Mouse (Mus musculus) CD8-positive naive resting alpha-beta T cell, adult 2 months (primary cell): ENCODE measurements around the gene Ciita.

Source experiments
- DNase-seq, 2 experiments: peaks; one replicate each; pipeline ENCODE4 v3.0.0; 2022; ENCODE audit warnings: low read depth in 2 of 2, low spot score in 2 of 2

The Ciita gene

DNA sequence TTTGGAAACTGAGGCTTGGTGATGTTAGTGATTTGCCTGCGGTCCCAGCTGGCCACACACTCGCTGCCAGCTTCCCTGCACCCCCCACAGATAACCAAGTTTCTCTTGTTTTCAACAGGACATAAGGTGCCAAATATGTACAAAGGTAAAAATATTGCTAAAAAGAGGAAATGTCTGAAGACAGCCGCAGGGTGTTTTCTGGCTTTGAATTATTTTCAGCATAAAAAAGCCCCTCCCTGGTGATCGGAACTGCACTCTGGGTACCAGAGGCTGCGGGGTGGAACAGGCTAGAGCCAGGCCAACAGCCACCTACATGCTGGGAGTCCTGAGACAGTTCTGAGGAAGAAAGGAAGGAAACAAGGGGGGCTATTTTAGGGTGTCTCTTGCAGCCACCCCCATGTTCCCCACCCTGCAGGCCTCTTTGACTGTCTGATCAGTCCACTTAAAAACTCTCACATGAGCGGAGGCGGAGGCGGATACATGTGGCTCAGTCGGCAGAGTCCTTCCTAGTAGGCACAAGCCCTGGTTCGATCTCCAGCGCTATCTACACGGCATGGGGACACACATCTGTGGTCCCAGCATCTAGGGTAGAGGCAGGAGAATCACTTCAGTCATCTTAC, 36.2 kb downstream of the Ciita start:
- DNase-seq = no peak

GRCm38 (mm10) chr16:10518030-10518429, 38.2 kb downstream of the Ciita start:
- DNase-seq = no peak

DNA sequence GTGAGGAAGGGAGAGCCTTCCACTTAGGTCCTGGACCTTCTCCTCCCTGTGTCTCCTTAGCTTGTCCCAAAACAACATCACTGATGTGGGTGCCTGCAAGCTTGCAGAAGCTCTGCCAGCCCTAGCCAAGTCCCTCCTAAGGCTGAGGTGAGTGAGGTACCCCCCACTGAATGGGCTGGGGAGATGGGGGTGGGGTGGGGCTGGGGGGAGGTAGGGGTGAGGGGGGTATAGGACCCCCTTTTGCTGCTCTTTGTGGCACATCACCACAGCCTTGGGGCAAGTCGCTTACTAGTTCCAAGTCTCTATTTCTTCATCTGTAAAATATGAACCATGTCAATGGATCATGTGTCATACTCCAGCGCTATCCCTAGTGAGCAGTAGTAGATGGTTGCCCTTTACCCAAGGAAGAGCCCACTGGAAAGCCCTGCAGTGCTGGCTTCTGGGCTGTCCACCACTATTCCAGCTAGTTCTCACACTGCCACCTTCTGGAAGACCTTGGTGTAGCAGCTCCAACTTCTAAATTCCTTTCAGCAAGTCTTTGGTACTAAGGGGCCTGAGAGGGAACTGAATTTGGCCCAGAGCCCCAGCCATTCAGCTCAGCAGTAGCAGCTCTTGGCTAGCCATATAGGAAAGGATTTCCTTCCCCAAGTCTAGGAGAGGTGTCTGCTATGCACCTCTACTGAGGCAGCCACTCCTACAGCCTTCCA, 41.2 kb downstream of the Ciita start:
- peak; percentile 42 to 52 for DNase-seq

DNA sequence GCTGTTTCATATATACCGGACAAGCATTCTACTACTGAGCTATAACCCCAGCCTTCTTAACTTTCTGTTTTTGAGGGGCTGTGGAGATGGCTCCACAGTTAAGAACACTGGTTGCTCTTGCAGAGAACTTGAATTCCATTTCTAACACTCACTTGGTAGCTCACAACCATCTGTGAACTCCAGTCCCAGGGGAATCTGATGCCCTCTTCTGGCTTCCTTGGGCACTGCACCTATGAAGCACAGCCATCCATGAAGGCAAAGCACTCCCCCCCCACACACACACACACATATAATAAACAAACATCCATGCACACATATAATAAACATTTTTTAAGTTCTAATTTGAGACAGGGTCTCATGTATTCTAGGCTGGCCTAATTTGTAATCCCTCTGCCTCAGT, 43.0 kb downstream of the Ciita start:
- DNase-seq = peak; percentile 47 to 65

- DNase-seq = no peak
Measured at GRCm38 (mm10) chr16:10523650-10524049, 43.8 kb downstream of the Ciita start.

DNA sequence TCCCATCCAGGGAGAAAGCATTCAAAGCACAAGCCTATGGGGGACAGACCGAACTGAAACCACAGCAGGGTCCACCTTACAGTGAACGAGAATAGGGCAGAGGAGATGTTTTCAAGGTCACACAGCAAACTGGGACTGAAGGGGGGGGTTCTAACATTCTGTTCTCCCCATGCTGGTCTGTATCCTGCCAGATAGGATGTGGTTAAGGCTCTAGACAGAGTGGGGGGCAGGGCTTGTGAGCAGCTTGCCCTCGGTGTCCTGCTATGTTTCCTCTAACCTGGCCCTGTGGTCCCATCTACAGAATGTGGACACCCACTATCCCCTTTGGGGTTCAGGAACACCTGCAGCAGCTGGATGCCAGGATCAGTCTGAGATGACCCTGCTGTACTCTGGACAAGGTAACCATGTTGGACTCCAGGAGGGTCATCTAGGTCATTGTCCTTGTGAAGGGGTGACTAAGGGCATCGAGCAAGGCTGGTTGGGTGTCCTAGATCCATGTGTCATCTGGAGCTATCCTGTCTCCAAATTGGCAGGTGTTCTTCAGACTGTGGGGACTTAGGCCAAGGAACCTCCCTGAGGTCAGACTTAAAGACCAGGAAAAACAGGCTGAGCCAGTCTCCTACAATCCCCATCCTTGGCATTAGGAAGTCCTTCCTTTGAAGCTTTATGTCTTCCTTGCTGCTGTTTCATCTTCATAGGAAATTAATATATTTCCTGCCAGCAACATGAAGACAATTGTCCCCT, 45.2 kb downstream of the Ciita start:
- DNase-seq = no peak

GRCm38 (mm10) chr16:10525610-10525980, 45.7 kb downstream of the Ciita start:
- no peak for DNase-seq

- DNase-seq = no peak
Measured at GRCm38 (mm10) chr16:10527046-10527644, 47.3 kb downstream of the Ciita start.

- no peak for DNase-seq
Measured at GRCm38 (mm10) chr16:10528382-10528781, 48.5 kb downstream of the Ciita start.

DNA sequence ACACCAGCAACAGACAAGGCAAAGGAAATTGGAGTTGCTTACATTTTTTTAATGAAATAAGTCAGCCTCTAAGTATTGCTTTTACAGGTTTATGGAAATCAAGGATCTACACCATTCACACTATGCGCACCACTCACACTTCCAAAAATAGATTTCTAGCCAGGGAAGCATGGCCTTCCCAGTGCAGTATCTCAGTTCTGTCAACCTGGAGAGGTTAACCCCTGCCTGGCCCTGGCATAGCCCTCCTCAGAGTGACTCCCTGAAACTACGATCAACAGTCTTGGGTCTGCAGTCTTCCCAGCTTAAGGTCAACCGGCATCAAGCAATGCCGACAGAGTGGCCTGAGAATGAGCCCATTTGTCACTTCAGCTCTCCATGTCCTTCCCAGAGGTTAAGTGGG, 50.3 kb downstream of the Ciita start:
- DNase-seq = no peak

GRCm38 (mm10) chr16:10533781-10534180, 53.9 kb downstream of the Ciita start:
- no peak for DNase-seq

- no peak for DNase-seq
Measured at GRCm38 (mm10) chr16:10534567-10534966, 54.7 kb downstream of the Ciita start.

DNA sequence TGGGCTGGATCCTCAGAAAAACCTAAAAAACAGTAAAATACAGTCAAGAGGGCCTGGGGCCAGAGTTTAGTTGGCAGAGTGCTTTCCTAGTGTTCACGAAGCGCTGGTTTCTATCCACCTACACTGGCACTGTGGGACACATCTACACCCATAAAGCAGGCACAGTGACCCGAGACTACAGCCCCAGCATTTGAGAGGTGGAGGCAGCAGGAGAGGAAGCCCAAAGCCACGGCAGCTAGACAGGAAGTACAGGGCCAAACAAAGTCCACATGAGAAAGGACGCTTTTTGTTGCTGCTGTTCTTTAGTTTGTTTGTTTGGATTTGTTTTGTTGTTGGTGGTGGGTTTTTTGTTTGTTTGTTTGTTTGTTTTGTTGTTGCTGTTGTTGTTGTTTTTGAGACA, 56.5 kb downstream of the Ciita start:
- DNase-seq = no peak

DNA sequence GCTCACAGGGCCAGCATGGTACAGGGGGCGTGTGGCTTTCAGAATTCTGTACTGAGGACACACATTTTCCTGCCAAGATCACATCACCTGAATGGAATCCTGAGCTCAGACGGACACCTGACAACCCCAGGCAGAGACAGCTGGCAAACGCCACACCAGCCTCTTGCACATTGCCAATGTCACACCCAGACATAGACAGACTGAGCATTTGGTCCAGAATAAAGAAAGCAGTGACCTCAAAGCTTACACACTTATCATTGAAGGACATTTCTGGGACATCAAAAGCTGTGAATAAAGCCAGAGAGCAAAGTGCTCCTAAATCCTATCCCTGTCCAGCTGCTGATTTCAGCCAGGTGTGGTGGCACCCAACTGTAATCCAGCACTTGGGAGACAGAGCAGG, 57.1 kb downstream of the Ciita start:
- no peak for DNase-seq

DNA sequence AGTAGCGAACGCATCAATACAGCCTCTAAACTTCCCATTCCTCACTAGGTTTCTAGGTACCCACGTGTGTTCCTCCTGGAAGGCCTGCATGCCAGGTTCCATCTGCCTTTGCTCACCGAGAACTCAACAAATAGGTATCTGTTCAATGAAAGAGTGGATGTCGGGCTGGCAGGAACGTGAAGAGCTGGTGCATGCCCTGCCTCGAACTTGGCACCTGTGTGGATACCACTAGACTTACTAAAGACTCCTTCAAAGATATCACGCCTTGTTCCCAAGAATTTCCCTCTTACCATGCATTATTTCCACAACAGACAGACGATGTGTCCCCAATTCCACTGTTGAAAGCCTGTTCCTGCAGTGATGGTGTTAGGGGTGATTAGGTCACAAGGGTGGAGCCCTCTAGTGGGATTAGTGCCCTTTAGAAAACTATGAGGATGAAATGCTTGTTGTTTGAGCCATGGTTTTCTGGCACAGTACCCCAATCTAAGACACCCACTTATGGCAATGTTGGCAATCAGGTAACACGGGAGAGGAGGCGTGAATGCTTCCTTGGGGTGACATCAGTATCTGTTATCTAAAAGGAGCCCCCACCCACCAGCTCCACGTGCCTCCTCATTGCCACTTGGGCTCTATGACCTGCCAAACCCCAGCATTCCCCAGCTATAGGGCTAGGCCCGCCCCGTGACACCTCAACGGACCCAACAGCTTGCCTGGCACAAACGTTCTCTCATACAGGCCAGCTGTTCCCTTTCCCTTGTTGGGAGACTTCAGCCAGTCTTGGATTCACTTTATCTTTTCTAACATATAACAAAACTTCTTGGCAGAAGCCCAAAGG, 61.1 kb downstream of the Ciita start:
- DNase-seq = no peak

DNA sequence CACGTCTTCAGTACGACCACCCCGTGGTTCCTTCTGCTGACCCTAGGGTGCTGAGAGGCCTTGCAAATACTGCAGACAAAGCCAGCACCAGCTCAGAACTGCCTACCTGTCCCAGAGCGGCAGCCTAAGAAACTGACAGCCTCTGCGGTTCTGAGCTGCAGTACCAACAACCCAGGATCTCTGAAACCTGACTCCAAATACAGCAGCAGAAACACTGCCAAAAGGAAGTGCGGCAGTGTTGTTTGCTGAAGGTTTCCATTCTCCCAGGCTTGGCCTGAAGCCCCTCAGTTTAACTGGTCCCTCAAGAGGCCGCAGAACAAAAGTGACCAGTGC, 61.7 kb downstream of the Ciita start:
- DNase-seq = peak in 1 of 2 experiments; percentile 6

DNA sequence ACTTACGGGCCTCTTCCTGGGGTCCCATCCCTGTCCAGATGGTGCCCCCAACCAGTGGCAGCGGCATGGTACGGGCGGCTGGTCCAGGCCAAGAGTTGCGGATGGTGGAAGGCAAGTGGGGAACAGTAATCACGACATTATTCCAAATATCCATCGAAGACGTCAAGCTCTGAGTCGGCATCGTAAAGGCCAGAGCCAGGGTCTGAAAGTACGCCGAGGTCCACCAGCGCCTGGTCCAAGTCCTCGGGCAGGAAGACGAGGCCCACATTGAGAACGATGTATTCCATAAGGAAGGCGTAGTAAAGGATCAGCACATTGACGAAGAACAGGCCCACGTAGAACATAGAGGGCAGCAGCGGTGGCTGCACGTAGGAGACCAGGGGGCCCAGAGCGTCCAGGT, 62.4 kb downstream of the Ciita start:
- DNase-seq = no peak

DNA sequence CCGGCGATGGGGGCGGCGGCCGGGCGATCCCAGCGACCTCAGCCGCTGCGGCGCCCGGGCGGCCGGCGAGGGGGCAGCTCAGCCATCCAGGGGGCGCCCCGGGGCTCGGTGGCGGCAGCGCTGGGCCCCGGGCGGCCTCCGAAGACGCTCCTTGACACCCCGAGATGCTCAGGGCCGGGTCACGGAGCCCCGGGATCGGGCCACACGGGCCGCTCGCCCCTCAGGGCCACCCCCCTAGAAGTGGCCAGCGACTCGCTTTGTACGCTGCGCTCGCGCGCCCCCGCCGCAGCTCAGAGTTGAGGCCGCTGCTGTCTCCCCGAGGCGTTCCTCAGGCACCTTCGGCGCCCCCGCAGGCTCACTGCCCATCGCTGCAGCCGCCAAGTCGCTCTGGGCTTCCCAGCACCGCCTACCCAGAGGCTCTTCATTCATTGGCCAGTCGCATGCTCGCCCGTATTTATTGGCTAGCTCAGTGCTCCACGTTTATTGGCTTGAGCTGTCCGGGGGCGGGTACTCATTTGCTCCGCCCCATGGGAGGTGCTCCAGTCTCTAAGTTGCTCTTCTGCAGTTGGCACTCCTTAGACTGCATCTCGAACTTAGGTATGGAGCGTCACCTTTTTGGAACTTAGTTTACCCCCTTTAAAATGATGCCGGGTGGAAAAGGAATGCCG, 63.0 kb downstream of the Ciita start, which contains the start of gene Dexi:
Gene Dexi (minus strand): TSS at position 357 of the 668 bp plus-strand sequence.
- DNase-seq = peak; percentile 91 to 92

GRCm38 (mm10) chr16:10544995-10545622, 65.2 kb downstream of the Ciita start, which contains the start of gene Clec16a:
Gene Clec16a (plus strand): TSS chr16:10545339.
- DNase-seq = peak; percentile 95 to 97

DNA sequence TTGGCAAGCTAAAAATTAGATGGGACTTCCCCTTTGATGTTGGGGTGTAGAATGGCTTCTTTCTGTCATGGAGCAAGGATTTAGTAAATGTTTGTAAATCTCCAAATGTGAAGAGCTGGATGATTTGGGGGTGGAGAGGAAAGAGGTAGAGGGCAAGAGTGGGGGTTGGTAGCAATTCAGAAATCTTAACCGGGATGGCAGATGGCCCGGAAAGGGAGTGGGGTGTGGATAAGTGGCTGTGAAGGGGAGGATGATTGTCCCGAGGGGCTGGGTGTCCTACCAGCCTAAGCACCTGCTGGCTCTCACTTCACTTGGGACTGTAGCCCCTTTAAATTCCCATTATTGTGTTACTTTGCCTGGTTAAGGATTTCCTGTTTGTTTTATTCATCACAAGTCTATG, 67.0 kb downstream of the Ciita start:
- DNase-seq = no peak
